Mouse (Mus musculus) C2C12 (cell line): ENCODE measurements at regions not wholly inside any gene's neighbourhood (a gene's known extent, or its start where the extent isn't known, plus 50 kb on each side); places are given as distances from the start of the nearest gene placed in this dataset.

Source experiments
- CTCF ChIP-seq: IDR thresholded peaks from one replicate; pipeline ENCODE4 v1.5.1; 2011; ENCODE audit not compliant: control insufficient read depth, insufficient read depth, insufficient read length
- MAX ChIP-seq: IDR thresholded peaks from one replicate; pipeline ENCODE4 v1.6.1; 2011; ENCODE audit warnings: mild to moderate bottlenecking, control low read depth
- MYOD1 ChIP-seq: IDR thresholded peaks from one replicate; pipeline ENCODE4 v1.6.1; 2011; ENCODE audit warnings: low read depth; ENCODE audit not compliant: control insufficient read depth, insufficient read length
- MYOG ChIP-seq: IDR thresholded peaks from one replicate; pipeline ENCODE4 v1.6.1; 2011; ENCODE audit not compliant: control insufficient read depth, insufficient read length; ENCODE audit errors: extremely low read depth

DNA sequence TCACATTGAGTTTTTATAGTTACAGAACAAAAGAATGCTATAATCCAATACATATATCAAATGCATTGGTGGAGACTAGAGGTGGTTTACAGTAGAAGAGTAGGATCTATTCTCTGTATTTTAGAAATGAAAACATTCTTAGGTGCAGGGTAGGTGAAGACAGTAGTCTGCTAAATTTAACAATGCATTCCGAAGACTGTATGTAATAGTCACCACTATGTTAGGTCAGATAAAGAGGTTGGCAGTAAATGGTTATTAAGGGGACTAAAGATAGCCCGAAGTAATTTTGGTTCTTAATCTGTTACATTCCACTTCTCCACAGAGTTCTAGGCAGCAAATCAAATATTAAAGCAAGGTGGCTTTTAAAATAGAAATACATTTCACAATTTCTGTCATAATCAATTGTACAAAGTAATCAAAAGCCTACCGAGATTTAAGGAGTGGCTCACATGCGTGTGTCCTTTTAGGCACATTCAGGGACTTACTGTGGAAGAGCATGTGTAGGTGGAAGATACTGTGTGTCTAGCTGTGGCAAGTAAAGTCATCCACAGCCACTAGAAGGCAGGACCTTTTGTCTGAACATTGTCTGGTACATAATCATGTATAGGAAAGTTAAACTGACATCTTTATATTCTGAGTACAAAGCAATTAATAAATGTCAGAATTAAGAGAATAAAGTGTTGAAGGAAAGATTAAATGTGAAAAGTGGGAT lies 288.4 kb downstream of the Btg1 start:
- TF ChIP-seq MYOD1: no peak
- no peak for TF ChIP-seq CTCF
- no peak for TF ChIP-seq MAX
- no peak for TF ChIP-seq MYOG
